Mouse (Mus musculus) olfactory bulb, adult 2 months (tissue): ENCODE measurements around the gene Scyl3.

ENCODE experiments used
- CTCF ChIP-seq: fragments of 200-500 bp; IDR thresholded peaks from 2 replicates; pipeline ENCODE4 v1.5.1; 2012; ENCODE audit warnings: low read depth, mild to moderate bottlenecking, low read length, moderate library complexity; ENCODE audit not compliant: insufficient read depth
- POLR2A ChIP-seq: fragments of 200-500 bp; IDR thresholded peaks from 2 replicates; pipeline ENCODE4 v1.6.1; 2012; ENCODE audit warnings: mild to moderate bottlenecking, low read depth, low read length, moderate library complexity; ENCODE audit not compliant: insufficient read depth

- no peak for TF ChIP-seq CTCF
- TF ChIP-seq POLR2A = no peak
Observed at GRCm38 (mm10) chr1:163900168-163900567, 28.7 kb upstream of the Scyl3 start.
